Mouse (Mus musculus): ENCODE results near the gene Mindy4.

Gene Mindy4

GRCm38 (mm10) chr6:55310179-55310578, 107.0 kb downstream of the Mindy4 start:
- DNase-seq (ENCODE audit: low read depth), result no peak

GRCm38 (mm10) chr6:55311962-55312361, 108.8 kb downstream of the Mindy4 start:
- DNase-seq (ENCODE audit: low read depth), result no peak

- no peak for DNase-seq (ENCODE audit: low read depth)
Measured at GRCm38 (mm10) chr6:55313893-55314292, 110.7 kb downstream of the Mindy4 start.

GRCm38 (mm10) chr6:55314628-55315027, 111.4 kb downstream of the Mindy4 start:
- DNase-seq (ENCODE audit: low read depth), result peak; percentile 91

GRCm38 (mm10) chr6:55318597-55318996, 115.4 kb downstream of the Mindy4 start:
- DNase-seq (ENCODE audit: low read depth), result no peak

- DNase-seq (ENCODE audit: low read depth), result no peak
Measured at GRCm38 (mm10) chr6:55319585-55320551, 116.7 kb downstream of the Mindy4 start.

- no peak for DNase-seq (ENCODE audit: low read depth)
Measured at GRCm38 (mm10) chr6:55320894-55321293, 117.7 kb downstream of the Mindy4 start.

DNA sequence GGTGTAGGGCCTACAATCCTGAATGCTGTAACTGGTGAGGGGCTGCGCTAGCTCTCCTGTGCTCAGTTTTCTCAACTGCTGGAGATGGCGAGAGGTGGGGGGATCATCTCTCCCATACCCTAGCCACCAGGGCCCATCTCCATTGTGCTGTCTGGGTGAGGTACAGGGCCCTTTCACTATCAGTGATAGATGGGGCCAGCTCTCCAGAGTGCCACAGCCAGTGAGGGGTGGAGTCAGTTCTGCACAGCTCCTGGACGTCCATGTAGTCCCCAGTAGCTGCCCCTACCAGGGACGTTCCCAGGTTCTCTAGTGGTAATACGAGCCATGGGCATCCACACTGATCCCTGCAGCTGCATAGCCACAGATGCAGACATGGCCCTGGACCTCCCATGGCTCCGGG, 118.3 kb downstream of the Mindy4 start:
- DNase-seq (ENCODE audit: low read depth), result no peak

DNA sequence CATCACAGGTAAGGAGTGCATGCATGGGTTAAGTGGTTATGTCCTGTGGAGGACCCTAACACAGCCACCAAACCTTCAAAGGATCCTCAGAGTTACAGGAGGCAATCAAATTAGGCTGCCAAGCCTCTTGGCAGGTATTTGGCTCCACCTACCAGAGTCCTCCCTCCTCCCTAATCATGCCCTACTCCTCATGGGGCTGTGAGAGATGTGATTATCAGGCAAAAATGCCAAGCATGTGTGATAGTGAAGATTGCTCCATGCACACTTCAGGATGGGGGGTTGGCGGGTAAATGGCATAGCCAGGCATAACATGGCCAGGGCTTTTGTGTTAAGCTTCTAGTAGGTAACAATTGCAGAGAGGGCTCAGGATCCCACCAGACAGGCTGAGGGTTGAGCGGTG, 119.8 kb downstream of the Mindy4 start:
- DNase-seq (ENCODE audit: low read depth), result no peak

GRCm38 (mm10) chr6:55323908-55324634, 120.9 kb downstream of the Mindy4 start:
- DNase-seq (ENCODE audit: low read depth), result no peak

DNA sequence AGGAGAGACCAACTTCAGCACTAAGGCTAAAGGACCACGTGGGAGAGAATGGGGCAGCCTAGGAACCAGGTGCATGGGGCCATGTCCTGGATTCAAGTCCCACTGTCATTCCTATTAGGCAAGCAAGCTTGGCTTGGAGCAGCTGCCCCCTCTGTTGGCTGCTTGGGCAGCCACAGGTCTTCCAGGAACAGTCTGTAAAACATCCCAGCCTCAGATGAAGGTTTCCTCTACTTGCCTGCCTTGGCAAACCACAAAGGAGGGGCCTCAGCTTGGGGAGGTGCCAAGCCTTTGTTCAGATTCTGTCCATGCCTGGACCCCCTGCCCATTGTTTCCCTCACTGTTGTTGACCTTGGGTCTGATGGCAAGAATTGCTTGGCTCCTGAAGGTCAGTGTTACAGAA, 121.6 kb downstream of the Mindy4 start:
- DNase-seq (ENCODE audit: low read depth), result no peak

GRCm38 (mm10) chr6:55326299-55326698, 123.1 kb downstream of the Mindy4 start:
- DNase-seq (ENCODE audit: low read depth), result no peak

- DNase-seq (ENCODE audit: low read depth), result no peak
Measured at GRCm38 (mm10) chr6:55327326-55327725, 124.1 kb downstream of the Mindy4 start.

GRCm38 (mm10) chr6:55328179-55328578, 125.0 kb downstream of the Mindy4 start:
- DNase-seq (ENCODE audit: low read depth), result no peak

- DNase-seq (ENCODE audit: low read depth), result no peak
Measured at GRCm38 (mm10) chr6:55331315-55331714, 128.1 kb downstream of the Mindy4 start.

GRCm38 (mm10) chr6:55332100-55332772, 129.1 kb downstream of the Mindy4 start:
- DNase-seq (ENCODE audit: low read depth), result no peak

- no peak for DNase-seq (ENCODE audit: low read depth)
Measured at GRCm38 (mm10) chr6:55332773-55333109, 129.6 kb downstream of the Mindy4 start.

DNA sequence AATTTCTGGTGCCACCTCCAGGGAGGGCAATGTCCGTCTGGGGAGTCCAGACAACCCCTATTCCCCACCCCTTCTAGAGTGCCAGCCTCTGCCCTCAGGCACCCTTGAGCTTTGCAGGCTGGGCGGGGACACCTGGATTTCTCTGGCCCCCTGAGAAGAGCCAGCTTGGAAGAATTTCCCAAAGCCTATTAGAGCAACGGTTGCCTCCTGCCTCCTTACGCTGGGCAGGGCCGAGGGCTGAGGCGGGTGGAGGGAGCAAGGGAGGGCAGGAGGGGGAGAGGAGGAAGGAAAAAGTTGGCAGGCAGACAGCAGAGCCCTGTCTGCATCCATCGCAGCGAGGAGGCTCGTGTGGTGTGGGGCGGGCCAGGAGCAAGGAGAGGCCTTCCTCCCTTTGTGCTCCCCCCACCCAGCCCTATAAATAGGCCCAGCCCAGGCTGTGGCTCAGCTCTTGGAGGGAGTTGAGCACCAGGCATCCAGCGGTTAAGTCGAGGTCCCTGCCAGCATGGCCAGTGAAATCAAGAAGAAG, 132.9 kb downstream of the Mindy4 start, which contains the start of gene Aqp1:
Gene Aqp1, plus strand, starts transcription at position 444 of the 526 bp plus-strand sequence.
- DNase-seq (ENCODE audit: low read depth), result no peak

GRCm38 (mm10) chr6:55337242-55337641, 134.1 kb downstream of the Mindy4 start:
- no peak for DNase-seq (ENCODE audit: low read depth)

DNA sequence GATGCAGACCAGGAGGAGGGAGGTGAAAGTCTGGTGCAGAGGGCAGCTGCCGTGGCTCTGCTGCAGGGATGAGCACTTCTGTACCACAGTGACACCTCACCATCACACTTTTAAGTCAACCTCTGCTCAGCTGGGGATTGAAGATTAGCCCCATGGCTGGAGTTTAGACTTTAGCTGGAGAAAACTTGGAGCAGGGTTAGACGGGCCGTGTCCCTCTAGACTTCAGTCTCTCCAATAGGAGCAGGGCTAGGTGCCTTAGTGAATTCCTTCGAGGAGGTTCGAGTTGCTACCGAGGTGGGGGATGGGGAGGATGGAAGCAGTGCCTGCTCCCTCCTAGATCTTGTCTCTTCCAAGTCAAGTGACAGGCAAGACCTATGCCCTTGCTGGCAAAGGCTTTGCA, 134.9 kb downstream of the Mindy4 start:
- no peak for DNase-seq (ENCODE audit: low read depth)

GRCm38 (mm10) chr6:55338934-55339825, 136.0 kb downstream of the Mindy4 start:
- peak; percentile 14 for DNase-seq (ENCODE audit: low read depth)
